Mouse (Mus musculus) testis, postnatal 14 days (tissue): ENCODE data around the gene Dhx8.
A peak's percentile ranks its signal among the peaks of the same experiment; 100 is the strongest.

Source experiments
- DNase-seq: peaks from one replicate; pipeline ENCODE4 v3.0.0; 2021; ENCODE audit warnings: low spot score

Gene Dhx8

DNA sequence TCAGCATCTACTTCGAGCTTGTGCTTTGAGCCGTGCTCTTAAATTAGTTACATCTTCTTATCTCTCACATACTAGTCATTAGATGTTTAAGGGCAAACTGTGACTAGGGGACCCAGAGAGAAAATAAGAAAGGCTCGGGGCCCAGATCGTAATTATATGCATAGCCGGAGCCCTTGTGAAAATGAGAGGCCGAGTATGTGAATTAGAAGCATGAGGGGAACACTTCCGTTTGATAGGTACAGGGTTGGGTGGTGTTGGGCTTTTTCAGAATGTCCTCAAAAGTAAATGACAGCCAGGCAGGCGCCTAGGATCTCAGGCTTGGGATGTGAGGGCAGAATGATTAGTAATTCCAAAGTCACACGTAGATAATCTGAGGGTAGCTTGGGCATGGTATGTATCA is 877 bp downstream of the Dhx8 start:
- DNase-seq, result no peak

DNA sequence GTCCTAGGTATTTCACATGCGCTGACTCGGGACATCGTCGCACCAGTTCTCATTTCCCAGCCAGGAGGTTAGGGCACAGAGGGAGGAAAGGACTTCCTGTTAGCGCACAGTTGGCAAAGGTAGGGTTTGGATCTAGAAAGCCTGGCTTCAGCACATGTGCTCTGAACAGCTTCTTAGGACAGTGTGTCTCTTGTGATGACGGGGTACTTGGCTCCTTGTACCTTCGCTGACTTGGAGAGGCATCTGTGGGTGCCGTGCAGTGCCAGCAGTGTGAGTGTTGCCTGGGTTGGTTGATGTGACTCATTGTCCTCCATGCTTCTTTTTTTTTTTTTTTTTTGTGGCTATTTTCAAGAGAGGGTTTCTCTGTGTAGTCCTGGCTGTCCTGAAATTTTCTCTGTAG is 23.9 kb downstream of the Dhx8 start:
- no peak for DNase-seq

DNA sequence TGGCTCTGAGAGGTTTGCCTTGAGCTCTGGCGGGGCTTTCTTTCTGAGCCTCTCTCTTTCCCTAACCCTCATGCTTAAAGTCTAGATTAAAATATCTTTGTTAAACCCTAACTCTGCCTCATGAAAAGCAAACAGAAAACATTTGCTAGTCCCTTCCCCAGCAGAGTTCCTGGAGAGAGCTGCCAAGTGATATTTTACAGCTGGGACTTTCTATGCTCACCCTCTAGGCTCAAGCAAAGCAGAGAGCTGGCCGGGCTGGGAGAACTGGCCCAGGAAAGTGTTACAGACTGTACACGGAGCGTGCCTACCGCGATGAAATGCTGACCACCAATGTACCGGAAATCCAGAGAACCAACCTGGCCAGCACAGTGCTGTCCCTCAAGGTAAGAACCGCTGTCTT is 24.6 kb downstream of the Dhx8 start:
- DNase-seq, result no peak

DNA sequence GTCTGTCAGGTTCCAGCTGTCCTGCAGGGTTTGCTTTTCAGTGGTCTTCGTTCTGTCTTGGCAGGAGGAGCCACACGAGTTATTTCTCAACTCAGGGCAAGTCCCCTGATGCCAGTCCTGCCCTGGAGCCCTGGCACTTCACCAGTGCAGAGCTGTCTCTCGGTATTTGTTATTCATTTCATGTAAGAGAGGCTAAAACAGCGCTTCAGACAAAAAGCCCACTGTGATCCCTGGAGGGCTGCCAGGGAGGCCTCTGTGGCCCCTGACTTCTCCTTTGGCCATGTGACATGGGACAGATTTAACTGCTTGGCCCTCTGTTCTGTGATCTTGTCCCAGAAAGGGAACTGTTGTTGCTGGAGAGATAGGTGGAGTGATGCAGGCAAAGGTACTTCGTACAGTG is 25.7 kb downstream of the Dhx8 start:
- no peak for DNase-seq

DNA sequence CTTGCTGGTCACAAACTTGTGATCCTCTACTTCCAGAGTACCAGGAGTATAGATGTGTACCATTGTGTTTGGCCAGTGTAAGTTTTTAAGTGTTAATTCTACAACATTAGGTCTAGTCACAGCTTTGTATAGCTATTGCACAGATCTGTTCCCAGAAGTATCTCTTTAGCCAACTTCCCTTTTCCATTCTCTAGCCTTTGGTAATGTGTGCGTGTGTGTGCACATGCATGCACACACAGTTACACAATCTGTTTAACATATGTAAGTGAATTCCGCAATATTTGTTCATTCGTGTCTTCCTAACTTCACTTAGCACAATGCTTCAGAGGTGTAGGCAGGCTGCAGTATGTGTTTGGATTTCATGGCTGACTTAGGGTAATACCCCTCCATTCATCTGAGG is 26.8 kb downstream of the Dhx8 start:
- DNase-seq, result no peak

DNA sequence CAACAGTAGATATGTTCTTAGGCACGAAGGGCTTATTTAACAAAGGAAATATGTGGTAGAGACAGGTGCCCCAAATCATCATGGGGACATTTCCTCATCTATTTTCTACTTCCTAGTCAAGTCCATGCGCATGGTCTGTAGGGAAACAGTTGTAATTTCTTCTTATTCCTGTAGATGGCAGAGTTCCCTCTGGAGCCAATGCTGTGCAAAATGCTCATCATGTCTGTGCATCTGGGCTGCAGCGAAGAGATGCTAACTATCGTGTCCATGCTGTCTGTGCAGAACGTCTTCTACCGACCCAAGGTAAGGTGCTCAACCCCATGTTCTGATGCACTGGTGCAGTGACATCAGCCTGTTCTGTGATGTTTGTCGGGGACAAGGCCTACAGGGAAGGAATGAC is 31.0 kb downstream of the Dhx8 start:
- no peak for DNase-seq

DNA sequence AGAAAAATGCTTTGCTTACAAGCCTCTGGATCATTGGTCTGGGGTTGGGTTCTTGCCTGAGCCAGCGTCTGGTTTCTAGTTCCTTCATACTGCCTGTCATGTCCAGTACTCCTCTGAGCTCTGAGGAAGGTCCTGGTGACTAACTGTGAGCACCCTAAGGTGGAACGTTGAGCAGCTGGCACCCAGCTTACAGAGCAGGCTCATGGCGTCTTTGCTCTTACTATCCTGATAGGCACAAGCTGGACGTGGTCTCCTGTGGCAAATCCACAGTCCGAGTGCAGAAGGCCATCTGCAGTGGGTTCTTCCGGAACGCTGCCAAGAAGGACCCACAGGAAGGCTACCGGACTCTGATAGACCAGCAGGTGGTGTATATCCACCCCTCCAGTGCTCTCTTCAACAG is 31.8 kb downstream of the Dhx8 start:
- DNase-seq, result no peak

DNA sequence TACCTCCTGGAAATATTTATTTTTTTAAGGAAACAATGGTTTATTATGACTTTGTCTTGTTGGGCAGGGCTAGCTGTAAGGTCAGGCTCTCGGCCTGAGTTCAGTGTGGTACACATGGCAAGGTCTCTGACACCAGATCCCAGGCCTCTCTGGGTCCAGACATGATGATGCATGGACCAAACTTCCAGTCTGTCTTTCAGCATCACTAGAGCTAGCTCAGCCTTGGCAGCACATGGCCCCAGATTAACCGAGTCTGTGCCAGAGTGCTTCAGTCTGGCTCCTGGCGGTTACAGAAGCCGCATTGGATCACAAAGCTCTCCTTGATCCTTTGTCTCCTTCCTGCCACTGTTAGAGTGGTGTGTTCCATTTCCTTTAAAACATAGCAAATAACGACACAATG is 34.6 kb downstream of the Dhx8 start:
- DNase-seq, result no peak

DNA sequence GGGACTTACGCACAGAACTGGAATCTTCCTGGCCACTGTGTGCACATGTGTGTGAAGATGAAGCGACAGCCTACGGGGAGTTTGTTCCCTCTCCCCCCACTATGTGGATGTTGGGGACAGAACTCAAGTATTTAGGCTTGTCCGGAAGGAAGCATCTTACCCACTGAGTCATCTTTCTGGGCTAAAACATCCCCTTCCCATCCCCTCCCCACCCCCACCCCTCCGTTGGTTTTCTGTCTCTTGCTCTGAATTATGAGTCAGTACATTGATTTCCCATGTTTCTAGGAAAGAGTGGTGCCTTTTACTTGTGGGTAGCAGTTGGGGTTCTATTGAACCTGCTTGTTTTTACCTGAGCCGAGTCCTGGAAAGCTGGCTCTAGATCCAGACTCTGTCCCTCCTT is 36.0 kb downstream of the Dhx8 start:
- no peak for DNase-seq

DNA sequence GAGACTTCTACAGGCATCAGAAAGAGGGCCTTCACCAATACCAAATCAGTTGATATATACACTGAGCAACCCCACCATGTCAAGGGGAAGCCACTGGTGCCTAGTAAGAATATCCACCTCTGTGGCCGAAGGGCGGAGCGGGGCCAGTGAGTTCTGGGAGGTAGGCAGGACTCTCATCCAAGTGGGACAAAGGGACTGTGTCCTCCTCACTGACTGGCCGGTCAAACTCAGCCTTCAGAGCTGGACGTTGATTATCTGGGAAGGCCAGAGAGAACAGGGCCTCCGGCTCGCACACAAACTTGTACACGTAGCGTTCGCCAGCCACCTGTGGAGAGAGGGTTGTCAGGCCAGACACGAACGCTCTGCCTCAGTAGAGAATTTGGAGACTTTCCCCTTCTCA is 37.5 kb downstream of the Dhx8 start:
- no peak for DNase-seq

DNA sequence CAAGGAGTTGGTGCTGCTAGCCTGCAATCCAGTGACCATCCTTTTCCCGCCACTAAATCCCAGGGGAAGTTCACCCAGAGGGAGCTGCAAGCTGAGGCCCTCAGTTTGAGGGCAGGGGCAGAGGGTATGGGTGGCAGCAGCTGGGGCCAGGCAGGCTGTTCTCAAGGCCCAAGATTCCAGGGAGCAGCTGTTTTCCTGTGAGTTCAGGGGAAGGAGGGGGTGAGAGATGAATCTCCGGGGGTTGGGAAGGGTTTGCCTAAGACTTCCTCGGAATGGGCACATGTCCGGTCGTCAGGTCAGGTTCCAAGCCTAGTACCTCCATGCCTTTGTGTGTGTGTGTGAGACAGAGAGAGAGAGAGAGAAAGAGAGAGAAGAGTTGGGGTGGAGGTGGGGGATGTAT is 39.3 kb downstream of the Dhx8 start:
- DNase-seq, result no peak

DNA sequence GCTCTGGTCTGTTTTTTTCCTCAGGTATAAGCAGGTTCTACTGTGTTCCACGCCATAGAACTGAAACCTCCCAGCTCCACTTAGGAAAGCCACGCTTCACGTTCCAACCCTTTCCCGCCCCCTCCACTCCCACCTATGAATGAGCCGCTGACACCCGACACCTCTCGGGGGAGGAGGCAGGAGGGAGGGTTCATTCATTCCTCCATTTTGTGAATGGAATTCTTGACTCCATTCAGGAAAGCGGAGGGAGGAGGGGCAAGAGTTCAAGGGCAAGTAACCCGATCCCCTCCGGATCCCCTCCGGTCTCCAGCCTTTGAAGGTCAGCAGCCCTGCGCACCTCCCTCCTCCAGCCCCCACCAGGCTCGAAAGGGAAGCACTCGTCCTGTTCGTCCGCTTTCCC is 39.7 kb downstream of the Dhx8 start:
- DNase-seq, result peak; percentile 67

DNA sequence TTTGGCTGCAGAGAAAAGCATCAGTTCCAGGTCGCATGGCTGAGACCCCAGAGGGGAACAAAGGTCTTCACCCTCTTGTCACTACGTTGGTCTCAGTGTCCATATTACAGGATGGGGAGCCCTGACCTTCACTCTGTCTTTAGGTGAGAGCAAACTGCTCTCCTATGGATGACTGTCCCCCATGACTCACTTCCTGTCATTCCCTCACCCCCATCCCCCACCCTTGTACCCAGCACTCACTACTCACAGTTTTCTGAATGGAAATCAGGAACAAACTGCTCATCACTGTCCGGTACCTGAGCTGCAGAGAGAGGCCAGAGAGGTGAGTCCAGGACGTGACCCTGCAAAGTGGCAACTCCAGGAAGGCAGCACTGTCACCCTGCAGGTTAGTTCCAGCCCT is 44.1 kb downstream of the Dhx8 start:
- no peak for DNase-seq

DNA sequence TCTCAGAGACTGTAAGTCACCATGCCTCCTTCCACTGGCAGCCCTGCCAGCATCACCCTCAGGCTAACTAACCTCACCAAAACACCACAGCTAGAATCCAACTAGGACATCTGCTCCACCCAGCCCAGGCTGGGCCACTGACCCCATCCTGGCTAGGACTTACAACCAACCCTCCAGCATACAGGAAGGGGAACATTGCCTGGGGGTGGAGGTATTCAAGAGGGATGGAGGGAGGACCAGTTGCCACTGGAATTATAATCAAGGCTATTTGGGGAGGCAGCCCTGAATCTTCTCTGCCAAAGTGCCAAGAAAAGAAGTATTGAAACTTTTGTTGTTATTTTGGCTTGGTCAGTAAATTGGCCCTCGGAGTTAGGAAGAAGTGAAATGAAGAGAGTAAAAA is 50.4 kb downstream of the Dhx8 start:
- DNase-seq, result no peak

DNA sequence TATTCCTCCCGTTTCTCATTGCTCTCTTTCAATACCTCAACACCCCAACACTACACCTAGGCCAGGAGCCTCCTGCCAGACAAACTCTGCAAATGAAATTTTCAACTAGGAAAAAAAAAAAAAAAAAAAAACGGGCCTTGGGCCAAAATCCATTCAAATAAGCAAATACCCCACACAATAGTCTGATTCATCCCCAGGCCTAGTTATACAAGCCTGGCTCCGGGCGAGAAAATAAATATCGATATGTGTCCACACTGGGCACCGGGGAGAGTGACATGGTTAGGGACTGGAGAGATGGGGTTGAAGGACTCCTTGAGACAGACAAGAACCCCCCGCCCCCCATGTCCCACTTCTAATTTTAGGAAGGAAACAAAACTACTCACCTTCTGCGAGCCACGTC is 50.9 kb downstream of the Dhx8 start:
- no peak for DNase-seq

DNA sequence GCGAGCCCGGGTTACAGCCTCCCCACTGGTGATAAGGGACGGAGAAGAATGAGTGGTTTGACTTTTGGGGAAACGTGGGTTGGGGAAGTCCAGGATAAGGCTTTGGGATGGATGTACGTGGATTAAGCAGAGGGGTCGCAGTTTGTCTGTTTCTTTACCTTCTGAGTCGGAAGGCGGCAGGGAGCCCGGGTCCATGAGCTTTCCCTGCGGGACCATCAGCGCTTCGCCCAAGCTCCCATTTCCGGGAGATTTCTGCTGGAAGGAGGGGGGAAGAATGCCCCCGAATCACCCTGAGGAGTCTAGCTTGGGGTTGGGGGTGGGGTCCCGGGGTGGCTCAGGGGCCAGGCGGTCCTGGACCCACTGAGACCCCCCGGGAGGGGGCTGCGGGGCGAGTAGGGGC is 51.4 kb downstream of the Dhx8 start:
- no peak for DNase-seq

DNA sequence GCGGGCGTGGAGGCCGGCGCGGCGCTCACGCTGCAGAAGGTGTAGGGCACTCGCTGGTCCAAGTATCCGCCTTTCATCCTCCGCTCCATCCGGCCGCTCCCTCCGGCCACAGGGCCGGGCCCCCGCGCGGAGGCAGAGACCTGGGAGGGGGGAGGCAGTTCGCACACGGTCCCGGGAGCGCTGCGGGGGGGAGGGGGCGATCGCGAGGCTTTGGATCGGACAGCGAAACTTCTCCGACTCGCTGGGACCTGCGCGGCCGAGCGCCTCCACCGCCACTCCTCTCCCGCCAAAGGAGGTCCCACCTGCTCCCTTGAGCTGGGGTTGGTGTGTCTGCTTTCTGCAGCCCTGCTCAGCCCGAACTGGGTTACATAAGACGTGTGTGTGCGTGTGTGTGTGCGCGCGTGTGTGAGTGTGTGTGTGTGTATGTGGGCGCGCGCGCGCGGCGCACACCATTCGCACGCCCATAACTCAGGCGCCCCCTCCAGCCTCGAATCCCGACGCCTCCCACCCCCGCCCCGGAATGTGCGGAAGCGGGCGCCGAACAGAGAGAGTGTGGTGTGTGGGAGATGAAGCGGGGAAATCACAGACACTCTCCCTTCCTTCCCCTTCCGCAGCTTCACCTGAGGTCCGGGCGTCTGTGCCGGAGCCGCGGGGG is 51.9 kb downstream of the Dhx8 start:
- peak; percentile 47 for DNase-seq

DNA sequence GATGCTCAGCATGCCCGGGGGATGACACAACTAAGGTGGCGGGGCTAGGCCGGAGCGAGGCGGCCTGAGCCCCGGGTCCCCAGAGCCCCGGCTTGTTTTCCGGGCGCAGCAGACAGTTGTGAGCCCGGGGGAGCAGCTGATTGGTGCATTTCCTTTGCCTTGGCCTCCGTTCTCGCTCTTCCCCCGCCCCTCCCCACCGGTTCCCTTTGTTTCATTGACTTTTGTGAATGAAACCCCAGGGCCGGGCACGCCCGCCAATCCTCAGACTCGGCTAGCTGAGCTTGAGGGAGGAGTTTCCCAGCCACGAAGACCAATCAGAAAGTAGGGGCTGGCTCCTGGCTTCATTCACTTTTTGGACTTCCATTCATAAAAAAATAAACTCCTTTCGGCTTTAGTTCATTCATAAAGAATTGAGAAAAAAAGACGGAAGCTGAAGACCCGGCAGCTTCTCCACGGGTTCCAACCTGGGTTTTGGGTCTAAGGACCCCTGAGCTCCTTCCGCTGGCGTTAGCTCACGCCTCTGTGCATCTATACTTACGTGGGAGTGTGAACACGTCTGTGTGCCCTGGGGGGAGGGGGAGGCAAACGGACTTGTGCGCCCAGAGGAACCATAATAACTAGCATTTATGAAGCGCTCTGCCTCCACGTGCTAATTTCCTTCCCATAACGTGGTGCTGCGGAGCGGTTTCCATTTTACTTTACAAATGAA is 52.6 kb downstream of the Dhx8 start, which contains the start of gene Etv4:
TSS of gene Etv4 (minus strand) at position 229 of the 709 bp plus-strand sequence.
- DNase-seq, result peak; percentile 91

DNA sequence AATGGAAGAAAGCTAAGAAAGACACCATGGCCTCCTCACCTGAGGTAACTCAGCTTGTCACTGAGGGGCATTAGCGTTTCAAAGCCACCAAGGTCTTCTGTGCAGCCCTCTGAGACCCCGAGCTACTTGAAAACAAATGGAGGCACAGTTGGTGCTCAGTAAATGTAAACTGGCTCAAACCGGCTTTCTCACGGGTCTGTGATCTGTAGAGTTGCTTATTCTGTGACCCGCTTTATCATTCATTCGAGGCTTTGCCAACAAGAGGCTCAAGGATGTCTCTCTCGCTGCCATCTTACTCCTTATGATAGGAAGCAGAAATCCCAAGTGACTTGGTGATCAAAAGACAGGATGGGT is 53.1 kb downstream of the Dhx8 start:
- no peak for DNase-seq

DNA sequence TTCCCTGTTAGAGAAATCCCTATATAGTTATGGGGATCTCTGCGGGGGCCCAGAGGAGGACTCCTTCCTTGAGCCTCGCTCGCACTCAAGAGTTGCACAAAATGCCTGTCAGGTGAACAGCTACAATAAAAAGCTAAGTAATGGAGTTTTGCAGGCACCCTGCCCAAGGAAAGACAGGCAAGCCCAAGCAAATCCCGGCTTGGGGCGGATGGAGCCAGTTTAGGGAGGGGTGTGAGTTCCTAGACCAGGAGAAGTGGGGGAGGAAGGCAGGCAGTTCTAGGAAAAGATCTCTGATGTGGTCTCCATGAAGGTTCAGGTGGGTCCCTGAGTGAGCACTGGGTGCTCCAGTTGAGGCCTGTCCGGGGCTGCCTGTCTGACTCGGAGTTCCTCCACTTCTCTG is 53.9 kb downstream of the Dhx8 start:
- DNase-seq, result no peak

DNA sequence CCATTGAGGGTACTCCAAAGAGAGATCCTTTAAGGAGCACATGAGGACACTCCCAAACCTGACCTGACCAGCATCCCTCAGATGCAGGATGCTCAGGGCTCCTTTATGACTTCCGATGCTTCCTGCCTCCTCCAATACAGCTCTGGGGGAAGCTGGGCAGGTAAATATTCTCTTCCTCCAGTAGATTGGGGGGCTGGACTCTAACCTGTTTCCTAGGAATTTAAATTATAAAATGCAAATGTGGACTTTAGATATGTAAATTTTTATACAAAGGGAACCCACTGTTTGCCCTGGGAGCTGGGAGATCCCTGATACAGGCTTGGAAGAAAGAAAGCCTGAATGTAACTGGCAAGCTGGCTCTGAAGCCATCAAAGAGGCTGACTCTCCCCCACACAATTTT is 54.7 kb downstream of the Dhx8 start:
- DNase-seq, result no peak

DNA sequence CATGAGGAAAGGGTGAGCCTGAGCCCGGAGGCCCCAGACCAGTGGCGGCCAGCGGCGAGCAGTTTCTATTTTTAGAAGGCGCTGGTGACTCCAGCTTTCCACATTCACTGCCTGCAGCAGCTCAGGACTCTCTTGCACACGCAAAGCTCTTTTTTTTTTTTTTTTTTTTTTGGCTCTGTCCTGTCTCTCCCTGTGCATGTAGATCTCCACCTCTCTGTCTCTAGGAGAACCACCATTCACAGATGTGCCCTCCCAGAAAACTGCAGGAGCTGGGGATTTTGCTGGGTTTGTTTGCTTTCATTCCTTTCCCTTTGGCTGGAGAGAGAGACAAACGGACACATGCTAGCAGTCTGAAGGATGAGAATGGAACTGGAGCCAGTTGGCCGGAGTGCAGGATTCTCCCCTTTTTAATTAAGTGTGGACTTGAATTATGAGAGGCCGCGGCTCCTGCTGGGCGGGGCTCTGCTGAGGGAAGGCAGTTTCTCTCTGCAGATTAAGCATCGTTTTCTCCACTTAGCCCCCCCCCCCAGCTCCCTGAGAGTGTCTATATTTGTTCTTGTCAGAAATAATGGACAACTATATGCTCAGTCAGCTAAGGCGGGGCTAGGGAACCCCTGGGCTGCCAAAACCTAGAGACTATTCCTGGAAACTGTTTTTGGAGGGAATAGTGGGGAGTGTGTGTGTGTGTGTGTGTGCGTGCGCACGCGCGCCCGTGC is 58.2 kb downstream of the Dhx8 start:
- no peak for DNase-seq

DNA sequence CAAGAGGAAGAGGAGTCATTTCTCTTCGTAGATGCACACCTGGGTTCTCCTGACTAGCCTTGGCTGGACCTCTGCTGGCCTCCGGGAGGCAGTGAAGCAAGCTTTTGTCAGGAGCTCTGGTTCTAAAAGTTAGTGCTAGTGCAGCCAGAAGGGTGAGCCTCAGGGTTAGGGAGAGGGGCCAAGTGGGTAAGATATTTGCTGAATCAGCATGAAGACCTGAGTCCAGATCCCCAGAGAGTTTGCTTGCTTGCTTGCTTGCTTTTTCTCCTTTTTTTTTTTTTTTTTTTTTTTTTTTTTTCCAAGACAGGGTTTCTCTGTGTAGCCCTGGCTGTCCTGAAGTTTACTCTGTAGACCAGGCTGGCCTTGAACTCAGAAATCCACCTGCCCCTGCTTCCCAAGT is 64.6 kb downstream of the Dhx8 start:
- no peak for DNase-seq

DNA sequence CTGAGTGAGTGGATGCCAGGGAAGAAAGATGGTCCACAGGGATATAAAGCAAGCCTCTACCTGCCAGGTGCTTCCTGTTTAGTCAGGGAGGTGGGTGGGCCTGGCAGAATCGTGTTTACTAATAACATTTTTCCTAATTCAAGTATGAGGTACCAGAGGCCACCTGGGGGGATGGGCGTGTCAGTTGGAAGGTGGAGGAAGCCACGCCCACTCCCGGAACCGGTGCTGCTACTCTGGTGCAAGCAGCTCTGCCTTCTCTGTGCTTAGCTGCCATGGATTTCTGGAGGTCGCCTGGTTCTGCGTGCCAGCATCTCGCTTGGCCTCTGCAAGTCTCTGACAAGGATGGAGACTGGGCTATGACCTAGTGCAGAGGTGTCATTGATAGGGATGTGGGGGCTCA is 65.4 kb downstream of the Dhx8 start:
- DNase-seq, result no peak
